Mouse (Mus musculus): ENCODE data around the gene Rfx8. TPM values are rescaled to one million over a fixed set of nuclear protein-coding genes. Genes with fewer than 3 reads are reported as not detected.
"Not testable (repeated sequence)": the region's sequence is repeated elsewhere in the genome, so short reads cannot be mapped to it uniquely, and the experiment has no call there.

Rfx8 gene
- polyA plus RNA-seq, 1 experiment from 2014 or later, result not detected

DNA sequence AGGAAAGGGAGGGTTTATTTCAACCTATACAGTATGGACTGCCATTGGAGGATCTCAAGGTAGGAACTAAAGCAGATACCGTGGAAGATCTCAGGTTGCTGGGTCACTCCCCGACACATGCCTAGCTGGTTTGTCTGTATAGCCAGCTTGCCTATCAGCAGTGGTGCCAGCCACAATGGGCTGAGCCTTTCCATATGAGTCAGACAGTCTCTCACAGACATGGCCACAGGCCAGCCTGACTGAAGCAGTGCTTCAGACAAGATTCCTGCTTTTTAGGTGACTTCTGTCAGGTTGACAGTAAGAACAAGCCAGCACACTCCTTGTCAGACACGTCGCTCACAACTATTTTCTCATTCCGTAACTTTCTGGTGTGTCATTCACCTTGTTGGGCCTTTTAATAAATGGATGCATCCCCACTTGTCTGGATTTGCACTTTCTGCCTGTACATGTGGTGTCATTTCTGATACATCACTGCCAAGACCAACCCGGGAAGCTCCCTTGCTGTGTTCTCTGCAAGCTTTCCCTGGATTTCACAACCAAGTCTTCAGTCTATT, 63.7 kb downstream of the Rfx8 start:
- Histone ChIP-seq H3K9me3 (no peaks in the 10 kb centered on the region; the same call in 1 of the 2 replicates), H3K36me3 (no peaks in the 10 kb centered on the region), H3K4me3 (no peak overlapping the region), H3K4me1 (no peaks in the 10 kb centered on the region), H3K4me2 (replicated peaks) (no peak overlapping the region), H3K27ac (replicated peaks) (no peak overlapping the region), H3K9ac (replicated peaks) (no peak overlapping the region), H3K27me3 (peaks cover under 1% of the 10 kb centered on the region; the same call in 1 of the 2 replicates)
- WGBS, result 89% methylated on average over 6 of the region's 6 CpGs
- ATAC-seq (replicated peaks), result no peak

DNA sequence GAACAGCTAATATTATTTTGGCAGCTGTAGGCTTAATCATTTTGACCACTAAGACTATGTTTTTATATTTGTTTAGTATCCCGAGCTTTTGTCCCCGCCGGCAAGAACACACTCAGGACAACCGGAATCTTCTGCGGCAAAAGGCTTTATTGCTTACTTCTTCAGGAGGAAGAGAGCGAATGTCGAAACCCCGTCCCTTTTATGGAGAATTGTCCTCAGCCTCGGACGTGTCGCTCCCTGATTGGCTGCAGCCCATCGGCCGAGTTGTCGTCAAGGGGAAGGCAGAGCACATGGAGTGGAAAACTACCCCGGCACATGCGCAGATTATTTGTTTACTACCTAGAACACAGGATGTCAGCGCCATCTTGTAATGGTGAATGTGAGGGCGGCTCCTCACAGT, 65.9 kb downstream of the Rfx8 start:
- not testable (repeated sequence) for ATAC-seq (replicated peaks); H3K9ac ChIP-seq (replicated peaks); H3K9me3 ChIP-seq; H3K4me3 ChIP-seq; H3K27ac ChIP-seq (replicated peaks); H3K36me3 ChIP-seq; H3K4me2 ChIP-seq (replicated peaks)
- 90% methylated on average over 18 of the region's 18 CpGs for WGBS
- Histone ChIP-seq H3K4me1 (peaks cover 14% of the 10 kb centered on the region), H3K27me3 (peaks cover 16% of the 10 kb centered on the region)

DNA sequence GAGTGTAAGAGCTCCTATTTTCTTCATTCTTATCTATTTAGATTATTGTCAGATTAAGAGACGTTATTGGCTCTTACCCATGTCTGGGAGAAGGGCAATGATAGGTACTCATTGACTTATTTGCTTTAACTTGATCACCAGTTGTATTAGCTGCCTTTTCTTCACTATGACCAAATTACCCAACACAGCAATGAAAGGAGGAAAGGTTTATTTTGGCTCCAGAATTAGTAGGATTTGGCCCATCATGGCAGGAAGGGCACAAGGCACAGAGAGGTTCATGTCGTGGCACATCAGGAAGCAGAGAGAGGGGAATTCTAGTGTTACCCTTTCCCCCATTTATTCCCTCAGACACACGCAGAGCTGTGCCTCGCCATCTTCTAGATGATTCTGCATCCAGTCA, 67.8 kb downstream of the Rfx8 start:
- no peak for ATAC-seq (replicated peaks)
- H3K9me3 ChIP-seq, result no peaks in the 10 kb centered on the region
- H3K27ac ChIP-seq (replicated peaks), result no peak overlapping the region
- no peak overlapping the region for H3K4me3 ChIP-seq
- 89% methylated on average over 4 of the region's 4 CpGs for WGBS
- H3K4me2 ChIP-seq (replicated peaks), result no peak overlapping the region
- peaks cover 17% of the 10 kb centered on the region for H3K4me1 ChIP-seq
- H3K9ac ChIP-seq (replicated peaks), result no peak overlapping the region
- H3K36me3 ChIP-seq, result no peaks in the 10 kb centered on the region
- H3K27me3 ChIP-seq, result peaks cover 16% of the 10 kb centered on the region

DNA sequence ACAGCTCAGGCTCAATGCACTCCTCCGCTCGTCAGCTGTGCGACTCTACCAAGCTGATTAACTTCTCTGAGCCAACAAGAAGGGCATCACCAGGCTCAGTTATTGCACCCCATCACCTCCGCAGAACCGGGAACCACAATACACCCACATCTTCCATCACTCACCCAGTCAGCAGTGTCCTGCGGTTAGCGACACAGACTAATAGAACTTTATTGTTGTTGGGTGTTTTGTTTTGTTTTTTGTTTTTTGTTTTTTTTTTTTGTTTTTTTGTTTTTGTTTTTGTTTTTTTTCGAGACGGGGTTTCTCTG, 69.6 kb downstream of the Rfx8 start, which contains the start of gene Creg2:
Gene Creg2, minus strand, starts transcription at position 234 of the 308 bp plus-strand sequence.
- Histone ChIP-seq H3K27ac (replicated peaks) (0 out of 2 replicates have a peak within 1 kb of the TSS, but pooled peaks have one; percentile 15), H3K36me3 (no peaks in the 10 kb centered on the region), H3K4me1 (peaks cover 20% of the 10 kb centered on the region), H3K9me3 (no peaks in the 10 kb centered on the region), H3K4me3 (peak within 1 kb of the TSS; percentile 72), H3K27me3 (peaks cover 16% of the 10 kb centered on the region), H3K4me2 (replicated peaks) (peak within 1 kb of the TSS; percentile 100), H3K9ac (replicated peaks) (peak within 1 kb of the TSS; percentile 70)
- ATAC-seq (replicated peaks), result no peak
- WGBS, result 37% methylated on average over 9 of the region's 9 CpGs

DNA sequence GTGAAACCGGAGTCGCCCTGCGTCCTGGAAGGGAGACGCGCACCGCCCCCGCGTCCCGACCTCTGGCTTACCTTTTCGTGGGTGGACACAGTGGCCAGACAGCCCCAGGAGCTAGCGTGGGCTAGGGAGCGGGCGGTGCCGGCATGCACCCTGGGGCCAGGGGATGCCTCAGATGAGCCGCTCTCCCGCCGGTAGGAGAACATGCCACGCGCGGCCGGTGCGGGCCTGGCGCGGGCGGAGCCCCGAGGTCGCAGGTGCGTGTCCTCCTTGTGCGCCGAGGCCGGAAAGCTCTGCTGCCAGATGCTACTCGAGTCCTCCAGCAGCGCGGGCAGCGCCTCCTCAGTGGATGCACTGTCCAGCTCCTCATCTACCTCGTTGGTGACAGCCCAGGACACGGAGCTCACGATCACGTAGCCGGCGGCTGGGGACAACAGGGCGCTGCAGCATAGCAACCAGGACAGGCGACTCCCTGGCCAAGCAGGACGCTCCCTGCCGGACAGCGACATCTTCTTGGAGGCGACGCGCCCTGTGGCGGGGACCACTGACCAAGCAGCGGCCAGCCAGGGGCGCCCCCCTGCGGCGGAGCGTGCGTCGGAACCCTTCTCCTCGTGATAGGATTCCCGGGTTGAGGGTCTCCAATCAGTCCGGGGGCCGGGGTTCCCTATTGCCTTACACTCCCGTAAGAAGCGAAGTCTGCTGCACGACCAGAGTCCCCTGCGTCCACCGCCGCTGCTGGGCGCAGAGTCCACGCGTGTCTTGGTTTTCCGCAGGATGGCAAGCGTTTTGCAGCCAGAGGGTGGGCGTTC, 70.2 kb downstream of the Rfx8 start:
- no peaks in the 10 kb centered on the region for H3K36me3 ChIP-seq
- H3K4me1 ChIP-seq, result peaks cover 26% of the 10 kb centered on the region
- under 1% methylated on average over 73 of the region's 73 CpGs for WGBS
- peak overlapping the region; percentile 72 for H3K4me3 ChIP-seq
- H3K4me2 ChIP-seq (replicated peaks), result peak overlapping the region; percentile 100
- 0 out of 2 replicates have a peak overlapping the region, but pooled peaks have one; percentile 15 for H3K27ac ChIP-seq (replicated peaks)
- H3K27me3 ChIP-seq, result peaks cover 16% of the 10 kb centered on the region
- H3K9me3 ChIP-seq, result no peaks in the 10 kb centered on the region
- peak overlapping the region; percentile 70 for H3K9ac ChIP-seq (replicated peaks)
- ATAC-seq (replicated peaks), result peak; percentile 82

DNA sequence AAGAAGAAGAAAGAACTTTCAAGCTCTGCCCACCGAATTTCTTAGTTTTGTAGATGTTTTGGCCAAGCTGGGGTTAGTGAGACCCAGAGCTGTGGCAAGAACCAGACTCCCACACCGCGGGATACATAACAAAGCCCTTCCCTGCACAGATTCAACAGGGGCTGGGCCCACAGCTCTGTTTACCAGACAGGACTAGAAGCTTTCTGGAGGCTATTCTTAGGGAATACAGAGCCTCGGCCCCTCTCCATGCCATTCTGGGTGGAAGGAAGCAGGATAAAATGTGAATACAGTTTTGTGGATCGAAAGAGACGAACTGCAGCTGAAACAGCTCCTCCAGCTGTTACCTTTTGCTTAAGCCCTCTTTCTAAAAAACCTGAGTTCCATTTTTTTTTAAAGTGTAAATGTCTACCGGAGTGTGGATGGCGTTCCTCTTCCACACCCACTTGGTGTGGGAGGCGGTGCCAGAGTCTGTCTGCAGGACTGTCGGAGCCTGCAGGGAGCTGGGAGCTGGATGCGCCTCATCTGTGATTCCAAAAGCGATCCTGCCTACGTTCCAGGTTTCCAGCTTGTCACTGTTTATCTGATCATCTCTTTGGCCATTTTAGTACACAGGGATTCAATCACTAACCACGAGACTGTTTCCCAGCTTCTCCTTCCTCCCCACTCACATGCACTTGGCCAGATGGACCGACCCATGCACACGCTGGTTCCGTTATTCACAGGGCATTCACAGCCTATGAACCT, 70.9 kb downstream of the Rfx8 start:
- H3K9ac ChIP-seq (replicated peaks), result peak overlapping the region; percentile 70
- H3K9me3 ChIP-seq, result no peaks in the 10 kb centered on the region
- ATAC-seq (replicated peaks), result no peak
- peak overlapping the region; percentile 72 for H3K4me3 ChIP-seq
- peak overlapping the region; percentile 100 for H3K4me2 ChIP-seq (replicated peaks)
- H3K27me3 ChIP-seq, result peaks cover 16% of the 10 kb centered on the region
- WGBS, result 15% methylated on average over 17 of the region's 17 CpGs
- no peak overlapping the region for H3K27ac ChIP-seq (replicated peaks)
- H3K4me1 ChIP-seq, result peaks cover 26% of the 10 kb centered on the region
- H3K36me3 ChIP-seq, result no peaks in the 10 kb centered on the region

DNA sequence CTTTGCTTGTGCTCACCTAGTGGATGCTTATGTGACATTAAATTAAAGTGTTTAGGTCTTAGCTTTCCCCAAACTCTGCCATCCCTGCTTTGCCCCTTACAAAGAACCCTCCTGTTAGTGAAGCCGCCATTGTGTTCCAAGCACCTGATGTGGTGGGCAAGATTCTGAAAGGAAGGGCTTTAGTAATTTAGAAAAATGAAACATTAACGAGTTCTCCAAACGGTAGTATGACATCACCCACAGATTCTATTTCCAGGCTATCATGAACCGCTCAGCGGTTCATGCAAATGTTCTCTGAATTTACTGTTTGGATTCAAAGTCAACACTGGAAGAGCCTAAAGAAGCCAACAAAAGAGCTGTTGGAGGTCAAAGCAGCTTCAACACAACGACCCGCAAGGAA, 72.2 kb downstream of the Rfx8 start:
- H3K4me1 ChIP-seq, result peaks cover 26% of the 10 kb centered on the region
- 35% methylated on average over 7 of the region's 7 CpGs for WGBS
- H3K4me2 ChIP-seq (replicated peaks), result no peak overlapping the region
- H3K9ac ChIP-seq (replicated peaks), result no peak overlapping the region
- no peak overlapping the region for H3K27ac ChIP-seq (replicated peaks)
- peaks cover 16% of the 10 kb centered on the region for H3K27me3 ChIP-seq
- H3K9me3 ChIP-seq, result no peaks in the 10 kb centered on the region
- H3K36me3 ChIP-seq, result no peaks in the 10 kb centered on the region
- ATAC-seq (replicated peaks), result no peak
- H3K4me3 ChIP-seq, result no peak overlapping the region

DNA sequence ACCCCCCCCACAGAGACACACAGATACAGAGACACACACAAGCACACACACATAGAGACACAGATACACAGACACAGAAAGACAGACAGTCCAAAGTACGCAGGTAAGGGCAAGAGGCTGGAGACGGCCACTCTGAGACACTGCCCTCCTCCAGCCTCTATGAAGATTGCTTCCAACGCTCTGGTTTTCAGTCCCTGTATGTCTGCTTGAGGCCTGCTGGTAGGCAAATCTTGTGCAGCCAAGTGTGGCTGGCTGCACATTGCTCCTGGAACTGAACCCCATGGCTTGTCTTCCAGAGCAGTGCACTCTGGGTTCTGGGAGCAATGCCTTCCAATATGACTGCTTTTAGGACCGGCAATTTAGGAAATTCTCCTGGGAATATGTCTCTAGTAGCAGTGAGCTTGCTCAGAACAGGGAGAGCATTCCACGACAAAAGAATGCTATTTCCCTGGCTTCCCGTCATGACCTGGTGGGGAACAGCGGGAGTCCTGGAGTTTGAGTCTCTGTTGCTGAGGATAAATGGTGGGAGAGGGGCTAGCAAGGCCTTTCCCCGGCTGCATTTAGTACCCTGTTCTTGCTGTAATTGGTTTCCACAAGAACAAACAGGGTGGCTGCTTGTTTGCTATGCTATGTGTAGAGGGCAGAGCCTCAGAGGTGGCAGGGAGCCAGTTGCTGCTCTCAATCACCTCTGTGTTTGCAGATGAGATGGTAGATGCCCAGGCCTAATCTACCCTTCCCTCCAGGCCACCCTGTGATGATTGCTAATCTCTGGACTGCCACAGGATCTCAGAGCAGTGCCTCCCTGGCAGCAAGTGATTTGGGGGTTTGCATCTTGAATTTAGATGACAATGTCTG, 74.7 kb downstream of the Rfx8 start:
- H3K4me2 ChIP-seq (replicated peaks), result no peak overlapping the region
- H3K27ac ChIP-seq (replicated peaks), result peak overlapping the region; percentile 23
- H3K4me1 ChIP-seq, result peaks cover 24% of the 10 kb centered on the region
- no peak overlapping the region for H3K9ac ChIP-seq (replicated peaks)
- no peaks in the 10 kb centered on the region for H3K9me3 ChIP-seq
- ATAC-seq (replicated peaks), result 0 out of 2 replicates have a peak, but pooled peaks have one; percentile 33
- H3K36me3 ChIP-seq, result no peaks in the 10 kb centered on the region
- peaks cover 10% of the 10 kb centered on the region for H3K27me3 ChIP-seq
- H3K4me3 ChIP-seq, result no peak overlapping the region
- WGBS, result 34% methylated on average over 8 of the region's 8 CpGs

DNA sequence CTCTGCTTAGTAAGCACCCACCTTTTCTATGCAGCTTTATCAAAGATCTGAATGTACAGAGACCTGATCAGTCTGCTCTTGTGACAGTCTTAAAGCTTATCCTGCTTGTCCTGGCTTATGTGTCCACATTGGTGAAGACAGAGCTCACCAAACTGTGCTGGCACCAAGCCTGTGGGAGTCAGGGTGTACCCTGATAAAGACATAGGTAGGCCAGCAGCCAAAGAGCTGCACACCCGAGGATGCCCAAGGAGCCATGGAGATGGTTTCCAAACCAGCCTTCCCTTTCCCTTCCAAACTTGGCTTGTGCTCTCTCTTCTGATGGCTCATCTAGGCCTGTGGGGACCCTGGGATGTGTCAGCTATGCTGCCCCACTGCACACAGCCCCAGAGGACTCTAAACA, 76.5 kb downstream of the Rfx8 start:
- Histone ChIP-seq H3K9ac (replicated peaks) (no peak overlapping the region), H3K27me3 (no peaks in the 10 kb centered on the region), H3K36me3 (no peaks in the 10 kb centered on the region), H3K9me3 (no peaks in the 10 kb centered on the region), H3K4me2 (replicated peaks) (no peak overlapping the region), H3K4me1 (peaks cover 9% of the 10 kb centered on the region), H3K27ac (replicated peaks) (no peak overlapping the region), H3K4me3 (no peak overlapping the region)
- no peak for ATAC-seq (replicated peaks)
- 62% methylated on average over 1 of the region's 1 CpGs for WGBS

DNA sequence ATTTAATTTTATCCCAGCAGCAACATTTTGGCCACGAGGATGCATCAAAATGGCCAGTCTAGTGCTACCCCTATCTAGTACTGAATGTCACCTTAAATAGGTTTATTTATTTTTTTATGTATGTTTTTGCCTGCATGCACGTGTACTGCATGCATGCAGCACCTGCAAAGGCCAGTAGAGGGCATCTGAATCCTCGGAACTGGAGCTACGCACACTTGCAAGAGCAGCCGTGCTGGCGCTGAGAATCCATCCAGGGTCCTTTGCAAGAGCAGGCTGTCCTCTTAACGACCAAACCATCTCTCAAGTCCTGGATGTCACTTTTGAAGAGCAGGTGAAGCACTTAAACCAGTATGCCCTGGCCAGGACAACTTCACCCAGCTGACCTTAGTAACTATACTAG, 79.1 kb downstream of the Rfx8 start:
- Histone ChIP-seq H3K9me3 (no peaks in the 10 kb centered on the region), H3K27ac (replicated peaks) (no peak overlapping the region), H3K9ac (replicated peaks) (no peak overlapping the region), H3K4me2 (replicated peaks) (no peak overlapping the region), H3K4me3 (no peak overlapping the region), H3K27me3 (no peaks in the 10 kb centered on the region), H3K36me3 (no peaks in the 10 kb centered on the region), H3K4me1 (peaks cover 9% of the 10 kb centered on the region)
- 88% methylated on average over 7 of the region's 7 CpGs for WGBS
- no peak for ATAC-seq (replicated peaks)

DNA sequence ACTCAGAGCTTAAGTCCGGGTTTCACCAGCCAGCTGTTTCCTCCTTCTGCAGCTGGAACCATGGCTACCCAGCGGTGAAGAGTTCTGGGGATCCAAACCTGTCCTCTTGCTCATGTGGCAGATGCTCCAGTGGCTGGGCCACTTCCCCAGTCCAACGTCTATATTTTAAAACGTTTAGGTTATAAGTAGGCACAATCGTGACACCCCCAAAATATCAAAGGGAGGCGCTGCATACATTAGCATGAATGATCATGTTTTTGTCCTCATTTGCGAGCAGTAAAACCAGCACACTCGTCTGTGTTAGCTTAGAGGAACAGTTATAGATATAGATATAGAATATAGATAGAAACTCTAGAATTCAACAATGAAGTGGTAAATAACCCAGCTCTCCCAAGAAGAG, 83.7 kb downstream of the Rfx8 start:
- Histone ChIP-seq H3K27ac (replicated peaks) (no peak overlapping the region), H3K36me3 (no peaks in the 10 kb centered on the region), H3K4me2 (replicated peaks) (no peak overlapping the region), H3K9me3 (no peaks in the 10 kb centered on the region), H3K9ac (replicated peaks) (no peak overlapping the region), H3K27me3 (no peaks in the 10 kb centered on the region), H3K4me1 (no peaks in the 10 kb centered on the region; the same call in 1 of the 2 replicates), H3K4me3 (no peak overlapping the region)
- WGBS, result 49% methylated on average over 8 of the region's 8 CpGs
- ATAC-seq (replicated peaks), result no peak

All from forebrain, embryonic 15.5 days (tissue).